Mouse (Mus musculus): ENCODE data around the gene Mettl6. TPM values are rescaled to one million over a fixed set of nuclear protein-coding genes. Genes with fewer than 3 reads are reported as not detected.

Mettl6 gene
- polyA plus RNA-seq (2014; fragmentation: Illumina TruSeq; extraction: RNeasy Lipid Tissue Mini Kit (QIAGEN cat#74804); ENCODE audit: insufficient read depth, low read depth, low replicate concordance), result 17.1 TPM

DNA sequence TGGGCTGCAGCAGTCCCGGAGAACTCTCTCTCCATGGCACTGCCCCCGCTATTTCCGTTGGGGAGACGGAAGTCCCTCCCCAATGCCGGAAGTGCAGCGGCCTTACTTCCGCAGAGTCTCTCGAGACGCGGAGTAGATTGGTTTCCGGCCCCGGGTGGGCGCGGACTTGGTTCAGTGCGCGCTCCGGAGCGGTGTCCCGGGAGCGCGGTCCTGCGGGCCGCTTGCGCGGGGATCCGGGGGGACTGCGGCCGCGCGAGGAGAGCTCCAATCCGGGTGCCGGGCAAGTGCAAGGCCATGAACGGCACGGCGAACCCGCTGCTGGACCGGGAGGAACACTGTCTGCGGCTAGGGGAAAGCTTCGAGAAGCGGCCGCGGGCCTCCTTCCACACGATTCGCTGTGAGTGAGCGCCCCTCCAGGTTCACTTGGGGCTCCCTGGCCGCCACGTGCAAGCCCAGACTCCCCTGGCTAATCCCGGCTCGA lies at the start of gene Mettl6:
TSS of gene Mettl6 (minus strand) at position 66 of the 481 bp plus-strand sequence.

DNA sequence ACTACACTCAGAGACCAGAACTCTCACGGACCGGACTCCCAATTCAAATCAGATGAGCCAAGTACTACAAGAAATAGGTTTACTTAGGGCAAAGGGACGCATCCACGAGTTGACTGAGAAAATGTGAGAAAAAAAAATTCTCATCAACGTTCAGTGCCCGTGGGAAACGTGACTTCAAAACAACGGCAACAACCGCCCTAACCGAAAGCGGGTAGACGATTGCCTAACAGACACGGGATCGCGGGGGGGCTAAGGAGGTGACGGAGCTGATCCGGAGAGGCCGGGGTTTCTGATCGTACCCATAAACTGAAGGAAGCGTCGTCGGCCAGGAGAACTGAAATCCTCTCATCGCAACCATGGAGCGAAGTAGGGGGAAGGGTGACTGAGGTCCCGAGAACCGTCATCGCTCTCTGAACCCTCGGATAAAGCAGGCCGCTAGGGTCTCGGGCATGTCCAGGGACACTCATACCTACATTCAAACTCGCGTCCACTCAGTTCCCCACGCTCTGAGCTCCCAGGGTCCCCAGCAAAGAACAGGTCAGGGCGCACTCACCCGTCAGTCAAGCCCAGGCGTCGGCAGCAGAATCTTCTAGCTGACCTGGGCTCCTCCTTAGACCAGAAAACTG lies 378 bp downstream of the Mettl6 start, which contains the start of gene Eaf1:
TSS of gene Eaf1 (plus strand) at position 51 of the 626 bp plus-strand sequence.

DNA sequence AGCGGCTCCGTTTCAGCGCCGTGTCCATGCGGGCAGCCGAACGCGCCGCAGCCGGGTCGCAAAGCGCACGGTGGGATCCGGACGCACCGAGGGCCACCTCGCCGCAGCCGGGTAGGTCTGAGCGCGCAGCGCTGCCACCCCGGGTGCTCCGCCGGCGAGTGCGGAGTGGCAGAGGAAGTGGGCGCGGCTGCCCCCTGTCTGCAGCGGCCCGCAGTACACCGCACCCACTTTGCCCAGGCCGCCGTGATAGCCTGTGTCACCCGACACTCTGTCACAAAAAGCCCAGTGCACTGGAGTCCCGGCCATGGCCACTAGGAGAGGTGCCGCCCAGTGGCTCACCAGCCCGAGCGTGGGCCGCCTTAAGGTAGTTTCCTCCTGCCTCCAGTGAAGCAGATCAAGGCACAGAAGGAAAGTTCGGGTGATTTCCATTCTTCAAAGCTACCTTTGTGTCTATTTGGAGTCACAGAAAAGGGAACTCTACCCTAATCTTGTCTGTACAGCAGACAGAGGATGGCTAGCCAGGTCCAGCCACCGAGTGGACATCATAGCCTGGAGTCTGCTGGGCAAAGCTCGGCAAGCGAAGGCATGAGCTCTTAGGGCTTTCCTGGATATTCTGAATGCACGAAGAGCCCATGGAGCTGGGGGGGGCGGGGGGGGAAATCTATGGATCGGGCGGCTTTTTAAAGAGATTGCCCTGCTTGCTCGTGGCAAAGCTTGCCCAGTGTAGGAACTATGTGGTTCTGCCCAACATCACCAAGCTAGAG lies 58.7 kb downstream of the Mettl6 start, which contains the start of gene Sh3bp5:
TSS of gene Sh3bp5 (minus strand) at position 149 of the 764 bp plus-strand sequence.

Other genes starting within 250 kb of the Mettl6 start
- 5.0 TPM for gene Phf7, start 243.7 kb downstream of the Mettl6 start, polyA plus RNA-seq (2014; fragmentation: Illumina TruSeq; extraction: RNeasy Lipid Tissue Mini Kit (QIAGEN cat#74804); ENCODE audit: insufficient read depth, low read depth, low replicate concordance)
- 25.0 TPM for gene Bap1, start 243.6 kb downstream of the Mettl6 start, polyA plus RNA-seq (2014; fragmentation: Illumina TruSeq; extraction: RNeasy Lipid Tissue Mini Kit (QIAGEN cat#74804); ENCODE audit: insufficient read depth, low read depth, low replicate concordance)
- 0.99 TPM for gene Dnah1, start 171.1 kb downstream of the Mettl6 start, polyA plus RNA-seq (2014; fragmentation: Illumina TruSeq; extraction: RNeasy Lipid Tissue Mini Kit (QIAGEN cat#74804); ENCODE audit: insufficient read depth, low read depth, low replicate concordance)
- 14.6 TPM for gene Capn7, start 158.4 kb downstream of the Mettl6 start, polyA plus RNA-seq (2014; fragmentation: Illumina TruSeq; extraction: RNeasy Lipid Tissue Mini Kit (QIAGEN cat#74804); ENCODE audit: insufficient read depth, low read depth, low replicate concordance)
- 43.7 TPM for gene Sh3bp5, start 59.0 kb downstream of the Mettl6 start, polyA plus RNA-seq (2014; fragmentation: Illumina TruSeq; extraction: RNeasy Lipid Tissue Mini Kit (QIAGEN cat#74804); ENCODE audit: insufficient read depth, low read depth, low replicate concordance)
- 13.1 TPM for gene Eaf1, start 641 bp downstream of the Mettl6 start, polyA plus RNA-seq (2014; fragmentation: Illumina TruSeq; extraction: RNeasy Lipid Tissue Mini Kit (QIAGEN cat#74804); ENCODE audit: insufficient read depth, low read depth, low replicate concordance)
- 13.2 TPM for gene Colq, start 96.3 kb upstream of the Mettl6 start, polyA plus RNA-seq (2014; fragmentation: Illumina TruSeq; extraction: RNeasy Lipid Tissue Mini Kit (QIAGEN cat#74804); ENCODE audit: insufficient read depth, low read depth, low replicate concordance)
- gene Gm49387, start 145.8 kb upstream of the Mettl6 start, polyA plus RNA-seq (2014; fragmentation: Illumina TruSeq; extraction: RNeasy Lipid Tissue Mini Kit (QIAGEN cat#74804); ENCODE audit: insufficient read depth, low read depth, low replicate concordance), result not detected
- 16.1 TPM for gene Btd, start 146.0 kb upstream of the Mettl6 start, polyA plus RNA-seq (2014; fragmentation: Illumina TruSeq; extraction: RNeasy Lipid Tissue Mini Kit (QIAGEN cat#74804); ENCODE audit: insufficient read depth, low read depth, low replicate concordance)
- gene Hacl1, start 146.2 kb upstream of the Mettl6 start, polyA plus RNA-seq (2014; fragmentation: Illumina TruSeq; extraction: RNeasy Lipid Tissue Mini Kit (QIAGEN cat#74804); ENCODE audit: insufficient read depth, low read depth, low replicate concordance), result 9.9 TPM